Mouse (Mus musculus) hindbrain, embryonic 16.5 days (tissue): ENCODE measurements around the gene Gm49510. TPM values are rescaled to one million over a fixed set of nuclear protein-coding genes. Genes with fewer than 3 reads are reported as not detected.

Experiments
- ATAC-seq: fragments of 200-750 bp; cut with Nextera tagmentation; 2 replicates; pipeline ENCODE4 v1.8.0; 2017; ENCODE audit warnings: moderate TSS enrichment, moderate library complexity
- H3K27ac ChIP-seq: fragments of 300-500 bp; sonication (generic); 2 replicates; pipeline ENCODE4 v1.5.1; 2014; ENCODE audit warnings: low read depth, mild to moderate bottlenecking, control low read depth, low read length, moderate library complexity
- H3K27me3 ChIP-seq: fragments of 300-500 bp; sonication (generic); replicated peaks from 2 replicates; pipeline ENCODE4 v1.6.1; 2014; ENCODE audit warnings: low read length; ENCODE audit not compliant: control insufficient read depth, insufficient read depth
- H3K36me3 ChIP-seq: fragments of 300-500 bp; sonication (generic); 2 replicates; pipeline ENCODE4 v1.6.1; 2014; ENCODE audit warnings: mild to moderate bottlenecking, low read length, moderate library complexity, mixed read lengths; ENCODE audit not compliant: control insufficient read depth, insufficient read depth
- H3K4me1 ChIP-seq: fragments of 300-500 bp; sonication (generic); 2 replicates; pipeline ENCODE4 v1.6.1; 2014; ENCODE audit warnings: low read depth, low read length; ENCODE audit not compliant: control insufficient read depth, insufficient read depth
- H3K4me2 ChIP-seq: fragments of 300-500 bp; sonication (generic); 2 replicates; pipeline ENCODE4 v1.6.1; 2014; ENCODE audit warnings: mild to moderate bottlenecking, low read length, control low read depth, moderate library complexity
- H3K4me3 ChIP-seq: fragments of 300-500 bp; sonication (generic); 2 replicates; pipeline ENCODE4 v1.5.1; 2014; ENCODE audit warnings: mild to moderate bottlenecking, low read length, control low read depth, moderate library complexity
- H3K9ac ChIP-seq: fragments of 300-500 bp; sonication (generic); 2 replicates; pipeline ENCODE4 v1.6.1; 2014; ENCODE audit warnings: low read depth, mild to moderate bottlenecking, control low read depth, low read length, moderate library complexity
- H3K9me3 ChIP-seq: fragments of 300-500 bp; sonication (generic); 2 replicates; pipeline ENCODE4 v1.6.1; 2014; ENCODE audit warnings: mild to moderate bottlenecking, low read length, moderate library complexity; ENCODE audit not compliant: control insufficient read depth
- WGBS: fragments of 180-500 bp; shearing (Covaris S2); extraction: QIAGEN DNeasy Blood & Tissue Kit; methylation state at CpG from one replicate; pipeline ENCODE4 v1.1.7; 2014; 5-methylcytosine and 5-hydroxymethylcytosine counted together
- polyA plus RNA-seq: library from polyadenylated mRNA; unstranded; fragments of >200 nt; fragmentation: Nextera tagmentation; extraction: Ambion mirVana; gene quantifications from 2 replicates; pipeline ENCODE4 v1.2.1, GENCODE M21; 2015

The Gm49510 gene
- polyA plus RNA-seq, result 0.11 TPM in 1 of 2 replicates, not detected in the other

DNA sequence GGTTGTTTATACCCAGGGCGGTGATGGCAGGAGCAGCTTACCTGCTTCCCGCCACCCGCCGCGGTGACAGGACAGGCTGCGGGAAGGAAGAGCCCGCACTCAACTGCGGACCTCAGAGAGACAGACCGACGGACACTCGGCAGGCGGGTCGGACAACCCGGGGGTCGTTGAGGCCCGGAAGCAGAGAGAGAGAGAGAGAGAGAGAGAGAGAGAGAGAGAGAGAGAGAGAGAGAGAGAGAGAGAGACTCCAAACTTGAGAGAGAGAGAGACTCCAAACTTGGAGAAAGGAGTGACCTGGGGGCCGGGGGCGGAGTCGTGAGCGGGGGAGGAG is at the start of gene Gm49510:
Gene Gm49510, plus strand, starts transcription at position 259 of the 331 bp plus-strand sequence.
- peak within 1 kb of the TSS; percentile 61 for H3K4me3 ChIP-seq
- no peaks in the 10 kb centered on the region for H3K9me3 ChIP-seq
- peak within 1 kb of the TSS; percentile 98 for H3K4me2 ChIP-seq
- H3K27me3 ChIP-seq, result peaks cover 10% of the 10 kb centered on the region
- 3% methylated on average over 20 of the region's 20 CpGs for WGBS
- no peaks in the 10 kb centered on the region for H3K36me3 ChIP-seq
- H3K27ac ChIP-seq, result no peak within 1 kb of the TSS
- peak within 1 kb of the TSS; percentile 74 for H3K9ac ChIP-seq
- peaks cover 12% of the 10 kb centered on the region for H3K4me1 ChIP-seq
- ATAC-seq, result no peak

DNA sequence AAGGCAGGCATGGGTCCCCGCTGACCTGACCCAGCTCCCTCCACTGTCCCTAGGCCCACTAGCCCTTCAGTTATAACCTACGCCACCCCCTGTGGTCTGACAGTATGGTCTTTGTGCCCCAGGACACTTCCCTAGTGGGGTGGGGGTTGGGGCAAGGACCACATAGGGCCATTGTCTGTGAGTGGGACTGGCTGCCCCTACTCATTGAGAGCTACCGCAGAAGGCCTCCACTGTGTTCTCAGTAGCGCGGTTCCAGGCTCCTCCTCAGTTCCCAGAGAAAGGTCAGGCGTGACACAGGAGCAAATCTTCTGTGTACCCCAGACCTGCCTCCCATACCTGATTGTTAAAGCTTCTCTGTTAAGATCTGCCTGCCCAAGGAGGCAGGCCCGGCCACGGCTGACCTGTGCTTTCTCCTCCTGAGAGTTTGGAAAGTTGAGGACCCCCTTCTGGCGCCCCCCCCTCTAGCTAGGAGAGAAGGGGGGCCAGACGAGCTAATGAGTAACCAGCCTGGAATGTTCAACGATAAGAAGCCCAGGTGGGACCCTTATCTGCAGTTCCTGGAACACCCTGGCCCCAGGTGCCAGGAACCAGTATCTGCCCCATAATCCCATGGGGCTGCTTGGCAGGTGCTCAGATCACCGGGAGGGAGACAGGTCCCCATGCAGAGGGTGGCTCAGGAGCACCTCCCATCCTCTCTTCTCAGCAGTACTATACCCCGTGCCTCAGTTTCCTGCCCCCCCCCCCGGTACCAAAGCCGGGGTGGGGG is 49.2 kb upstream of the Gm49510 start:
- Histone ChIP-seq H3K4me1 (peaks cover 5% of the 10 kb centered on the region; the same call in 1 of the 2 replicates), H3K27me3 (no peaks in the 10 kb centered on the region), H3K36me3 (no peaks in the 10 kb centered on the region), H3K9ac (no peak overlapping the region), H3K4me2 (no peak overlapping the region), H3K4me3 (no peak overlapping the region), H3K9me3 (no peaks in the 10 kb centered on the region), H3K27ac (no peak overlapping the region)
- 71% methylated on average over 15 of the region's 15 CpGs for WGBS
- no peak for ATAC-seq

DNA sequence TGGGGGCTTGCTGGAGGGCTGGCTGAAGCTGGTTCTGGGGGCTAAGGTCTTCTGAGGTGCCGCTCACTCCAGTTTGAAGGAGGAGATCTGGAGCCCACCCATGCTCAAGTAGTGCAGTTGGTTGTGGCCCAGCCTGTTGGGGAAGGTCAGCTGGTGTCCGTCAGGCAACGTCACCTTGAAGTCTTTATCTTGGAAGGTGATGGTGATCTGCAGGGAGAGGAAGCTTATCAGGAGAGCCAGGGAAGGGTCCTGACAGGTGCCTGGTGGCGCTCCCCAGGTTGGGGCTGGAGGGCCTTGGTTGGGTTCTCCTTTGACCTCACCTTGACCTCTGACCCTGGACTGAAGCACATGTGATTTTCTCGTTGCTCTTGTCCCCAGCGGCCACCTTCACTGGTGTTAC is 48.5 kb upstream of the Gm49510 start:
- WGBS, result 81% methylated on average over 6 of the region's 6 CpGs
- no peak overlapping the region for H3K4me3 ChIP-seq
- H3K9ac ChIP-seq, result no peak overlapping the region

DNA sequence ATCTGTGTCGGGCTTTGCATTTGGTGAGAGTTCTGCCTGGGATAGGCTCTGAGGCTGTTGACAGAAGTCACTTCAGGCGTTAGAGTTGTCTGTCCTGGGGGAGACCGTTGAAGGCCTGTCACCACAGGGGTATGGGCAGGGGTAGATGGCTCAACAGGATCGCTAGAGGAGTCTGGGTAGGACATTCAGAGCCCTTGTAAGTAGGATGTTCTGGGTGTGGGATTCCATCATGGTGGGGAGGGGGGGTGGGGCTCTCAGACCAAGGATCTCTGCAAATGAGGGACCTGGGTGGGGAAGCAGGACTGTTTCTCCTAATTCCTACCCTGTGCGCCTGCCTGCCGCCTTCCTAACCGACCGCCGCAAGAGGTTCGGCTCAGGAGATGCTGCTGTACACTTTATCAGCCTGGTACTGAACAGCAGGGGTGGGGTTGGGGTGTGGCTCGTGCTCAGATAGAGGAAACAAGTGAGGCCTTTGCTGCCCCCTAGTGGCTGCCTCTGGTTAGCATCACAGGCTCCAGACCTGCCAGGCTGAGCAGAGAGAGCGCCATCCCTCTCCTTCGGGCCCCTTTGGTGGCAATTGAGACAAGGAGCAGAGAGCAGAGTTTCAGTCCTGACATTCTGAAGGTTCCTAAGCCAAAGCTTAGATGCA is 47.8 kb upstream of the Gm49510 start:
- Histone ChIP-seq H3K27me3 (no peaks in the 10 kb centered on the region; the same call in 1 of the 2 replicates), H3K27ac (no peak overlapping the region), H3K9ac (peak overlapping the region; percentile 24; the same call in 1 of the 2 replicates), H3K4me3 (no peak overlapping the region), H3K4me1 (peaks cover 2% of the 10 kb centered on the region; the same call in 1 of the 2 replicates), H3K4me2 (peak overlapping the region; percentile 38), H3K36me3 (no peaks in the 10 kb centered on the region), H3K9me3 (no peaks in the 10 kb centered on the region)
- peak; percentile 87 for ATAC-seq
- 17% methylated on average over 13 of the region's 13 CpGs for WGBS

More for the DNA sequence above, 48.5 kb upstream of the Gm49510 start:
- Histone ChIP-seq H3K27me3 (no peaks in the 10 kb centered on the region; the same call in 1 of the 2 replicates), H3K4me2 (no peak overlapping the region), H3K9me3 (no peaks in the 10 kb centered on the region), H3K27ac (no peak overlapping the region), H3K36me3 (no peaks in the 10 kb centered on the region), H3K4me1 (peaks cover 2% of the 10 kb centered on the region; the same call in 1 of the 2 replicates)
- no peak for ATAC-seq

DNA sequence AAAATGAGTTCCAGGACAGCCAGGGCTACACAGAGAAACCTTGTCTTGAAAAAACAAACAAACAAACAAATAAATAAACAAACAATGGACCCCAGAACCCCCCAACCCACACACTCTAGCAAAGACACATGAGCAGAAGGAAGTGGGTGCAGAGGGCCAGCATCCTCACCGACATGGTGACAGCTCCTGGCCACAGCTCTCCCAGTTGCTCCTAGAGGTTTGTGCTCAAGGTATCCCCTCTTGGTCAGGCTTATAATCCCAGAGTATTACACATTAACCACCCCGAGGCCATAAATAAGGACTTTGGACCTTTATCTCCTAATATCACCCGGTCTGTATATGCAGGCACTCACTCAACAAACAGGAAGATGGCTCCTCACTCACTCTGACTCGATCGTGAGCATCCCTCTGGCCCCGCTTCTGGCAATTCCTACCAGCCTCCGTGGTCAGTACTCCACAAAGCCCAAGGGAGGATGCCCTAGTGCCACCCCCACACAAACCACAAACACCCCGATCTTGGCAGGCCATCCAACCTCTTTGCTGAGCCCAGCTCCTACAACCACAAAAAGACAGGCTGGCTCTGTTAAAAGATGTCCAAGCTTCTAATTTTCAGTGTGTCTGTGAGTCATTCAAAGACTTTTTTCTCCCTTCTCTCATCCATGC is 44.0 kb upstream of the Gm49510 start, which contains the start of gene Lgals2:
Gene Lgals2, minus strand, starts transcription at position 227 of the 663 bp plus-strand sequence.
- no peak for ATAC-seq
- no peak within 1 kb of the TSS for H3K27ac ChIP-seq
- H3K4me1 ChIP-seq, result peaks cover 2% of the 10 kb centered on the region; the same call in 1 of the 2 replicates
- no peaks in the 10 kb centered on the region for H3K36me3 ChIP-seq
- no peak within 1 kb of the TSS for H3K4me2 ChIP-seq
- WGBS, result 81% methylated on average over 8 of the region's 8 CpGs
- H3K9me3 ChIP-seq, result no peaks in the 10 kb centered on the region
- H3K9ac ChIP-seq, result no peak within 1 kb of the TSS
- no peak within 1 kb of the TSS for H3K4me3 ChIP-seq
- no peaks in the 10 kb centered on the region; the same call in 1 of the 2 replicates for H3K27me3 ChIP-seq

DNA sequence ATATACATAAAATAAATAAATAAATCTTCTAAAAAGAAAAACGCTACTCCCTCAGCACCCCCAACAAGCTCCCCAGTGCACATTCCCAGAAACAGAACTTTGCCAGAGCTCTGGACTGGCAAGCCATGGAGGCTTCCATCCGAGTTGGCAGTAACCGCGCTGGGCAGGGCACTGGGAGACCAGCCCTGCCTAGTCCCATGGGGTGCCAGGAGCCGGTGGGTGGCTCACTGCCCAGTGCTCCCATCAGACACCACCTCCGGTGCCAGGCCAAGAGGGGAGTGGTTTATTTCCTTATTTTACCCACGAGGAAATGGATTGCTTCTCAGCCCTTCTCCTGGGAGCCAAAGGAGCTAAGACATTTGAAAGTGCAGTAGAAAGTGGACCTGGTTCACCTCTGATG is 42.5 kb upstream of the Gm49510 start:
- H3K4me1 ChIP-seq, result no peaks in the 10 kb centered on the region; the same call in 1 of the 2 replicates
- no peaks in the 10 kb centered on the region for H3K9me3 ChIP-seq
- no peak overlapping the region for H3K27ac ChIP-seq
- H3K36me3 ChIP-seq, result no peaks in the 10 kb centered on the region
- H3K4me2 ChIP-seq, result no peak overlapping the region
- H3K27me3 ChIP-seq, result no peaks in the 10 kb centered on the region; the same call in 1 of the 2 replicates
- 77% methylated on average over 7 of the region's 7 CpGs for WGBS
- ATAC-seq, result no peak
- H3K4me3 ChIP-seq, result no peak overlapping the region
- no peak overlapping the region for H3K9ac ChIP-seq

DNA sequence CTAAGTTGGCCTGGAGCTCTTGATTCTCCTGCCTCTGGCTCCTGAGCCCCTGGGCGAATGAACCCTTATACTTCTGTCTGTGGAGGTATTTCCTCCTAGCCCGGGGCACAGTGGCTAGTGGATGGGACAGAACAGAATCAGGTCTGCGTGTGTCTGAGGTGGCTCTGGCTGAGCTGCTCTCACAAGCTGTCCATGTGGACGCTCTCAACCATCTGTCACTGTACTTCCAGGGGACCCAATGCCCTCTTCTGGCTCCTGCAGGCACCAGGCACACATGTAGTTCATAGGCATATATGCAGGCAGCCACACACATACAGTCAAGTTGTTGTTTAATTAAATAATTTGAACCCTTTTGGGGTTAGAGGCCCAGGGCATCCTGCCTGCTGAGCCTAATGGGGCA is 40.2 kb upstream of the Gm49510 start:
- Histone ChIP-seq H3K9me3 (no peaks in the 10 kb centered on the region), H3K9ac (no peak overlapping the region), H3K4me2 (no peak overlapping the region), H3K4me1 (no peaks in the 10 kb centered on the region; the same call in 1 of the 2 replicates), H3K27me3 (no peaks in the 10 kb centered on the region; the same call in 1 of the 2 replicates), H3K4me3 (no peak overlapping the region), H3K27ac (no peak overlapping the region), H3K36me3 (no peaks in the 10 kb centered on the region)
- WGBS, result 62% methylated on average over 4 of the region's 4 CpGs
- ATAC-seq, result no peak

DNA sequence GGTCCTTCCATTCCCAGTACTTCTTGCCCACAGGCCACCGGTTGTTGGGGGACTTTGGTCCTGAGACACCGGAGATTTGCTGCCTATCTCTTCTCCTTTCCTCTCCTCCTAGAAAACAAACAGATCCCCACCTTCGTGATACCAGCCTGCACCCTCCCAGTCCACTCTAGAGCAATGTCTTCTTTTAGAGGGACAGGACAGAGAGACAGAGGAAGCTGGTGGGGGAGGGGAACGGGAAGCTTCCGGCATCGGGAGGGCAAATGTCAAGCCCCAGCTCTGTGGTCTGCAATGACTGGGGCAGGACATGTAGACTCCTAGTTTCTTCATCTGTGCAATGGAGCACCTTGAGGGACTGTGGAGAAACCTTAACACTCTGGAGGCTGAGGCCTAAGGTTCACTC is 39.8 kb upstream of the Gm49510 start:
- WGBS, result 84% methylated on average over 6 of the region's 6 CpGs
- H3K4me3 ChIP-seq, result no peak overlapping the region
- no peak for ATAC-seq
- no peaks in the 10 kb centered on the region; the same call in 1 of the 2 replicates for H3K27me3 ChIP-seq
- H3K4me1 ChIP-seq, result no peaks in the 10 kb centered on the region; the same call in 1 of the 2 replicates
- H3K4me2 ChIP-seq, result no peak overlapping the region
- no peak overlapping the region for H3K27ac ChIP-seq
- H3K36me3 ChIP-seq, result no peaks in the 10 kb centered on the region
- H3K9ac ChIP-seq, result no peak overlapping the region
- no peaks in the 10 kb centered on the region for H3K9me3 ChIP-seq

DNA sequence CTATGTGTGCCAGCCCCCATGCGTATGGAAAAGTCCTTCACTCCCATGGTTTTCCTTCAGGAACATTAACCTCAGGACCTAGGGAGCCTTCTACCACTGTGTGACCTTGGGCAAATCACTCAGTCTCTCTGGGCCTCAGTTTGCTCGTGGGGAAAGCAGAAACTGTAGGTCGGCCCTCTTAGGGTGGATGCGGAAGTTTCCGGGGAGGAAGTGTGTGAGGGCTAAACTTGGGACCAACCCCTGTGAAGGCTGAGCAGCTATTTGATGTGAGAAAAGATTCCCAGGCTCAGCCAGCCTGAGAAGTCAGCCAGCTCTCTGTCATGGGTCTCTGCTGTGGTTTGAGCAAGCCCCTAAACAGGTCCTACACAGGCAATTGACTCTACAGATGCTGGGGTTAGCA is 37.2 kb upstream of the Gm49510 start:
- H3K9ac ChIP-seq, result no peak overlapping the region
- H3K27ac ChIP-seq, result no peak overlapping the region
- H3K4me1 ChIP-seq, result no peaks in the 10 kb centered on the region
- ATAC-seq, result no peak
- no peak overlapping the region for H3K4me2 ChIP-seq
- H3K36me3 ChIP-seq, result no peaks in the 10 kb centered on the region
- H3K4me3 ChIP-seq, result no peak overlapping the region
- no peaks in the 10 kb centered on the region for H3K27me3 ChIP-seq
- no peaks in the 10 kb centered on the region for H3K9me3 ChIP-seq
- WGBS, result 88% methylated on average over 5 of the region's 5 CpGs
